In genomic region chr13:94098369-94099084, GRCm38 (mm10) we compare ENCODE assay signal across 9 mouse cellular contexts. TPM values are rescaled to one million over a fixed set of nuclear protein-coding genes. Genes with fewer than 3 reads are reported as not detected.
DNase-seq lines count a peak whose midpoint lies in the region; ATAC-seq and TF ChIP-seq lines count a peak whose summit lies in the region.
"Had no signal": no experiment of that assay in that cellular context is flagged by ENCODE, and none has a peak within 500 bp of the region (broad histone marks: within the 10 kb centered on the region; RNA-seq: fewer than 3 reads in every experiment).

No protein-coding gene starts in this region.

- H3K4me1 ChIP-seq in hindbrain, embryonic 13.5 days (replicated peaks): peaks cover 6% of the 10 kb centered on the region
- H3K4me1 ChIP-seq in hindbrain, embryonic 10.5 days (replicated peaks): peaks cover 23% of the 10 kb centered on the region
- peaks cover 3 to 13% of the 10 kb centered on the region in 2 experiments; a peak in 2 of 4 replicates for H3K4me1 ChIP-seq in CH12.LX (ENCODE audit: control insufficient read depth in 1 of 2, insufficient read depth in 2 of 2)

- in situ Hi-C loops in CH12.LX (cut with MboI; ENCODE audit: low pct_ligation_motif_present, low pct_unique_long_range_greater_than_20kb, low sequenced_read_pairs): no loop called here

- dilution Hi-C loops in CH12.LX (cut with MboI; ENCODE audit: extremely low pct_ligation_motif_present, extremely low pct_unique_long_range_greater_than_20kb, low sequenced_read_pairs): no loop called here

- no peak overlapping the region for H3K9ac ChIP-seq in hindbrain, embryonic 13.5 days
- H3K9ac ChIP-seq in CH12.LX (ENCODE audit: insufficient read depth, low read depth): no peak overlapping the region

- DNase-seq in hindbrain, embryonic 10.5 days (ENCODE audit: low spot score): no peak
- DNase-seq in CH12.LX (ENCODE audit: extremely low read depth): peak; percentile 75
- peak; percentile 60 for DNase-seq in c-Kit-positive CD71-negative TER-119-negative erythroid progenitor cells, embryonic 14.5 days (ENCODE audit: low read depth)
- no peak for DNase-seq in ovary, postnatal 10 days (ENCODE audit: low spot score)
- no peak for DNase-seq in gastrocnemius, postnatal 36 days
- no peak for DNase-seq in cerebellum, adult 18-20 months

- ATAC-seq in hindbrain, embryonic 13.5 days (ENCODE audit: low FRiP score): 0 out of 2 replicates have a peak, but pooled peaks have one; percentile 43

- TF ChIP-seq RAD21 in CH12.LX (IDR thresholded peaks at IDR 0.05; ENCODE audit: low read depth, low read length): no peak

- TF ChIP-seq POLR2A in CH12.LX (IDR thresholded peaks at IDR 0.05; ENCODE audit: low read depth, low read length): no peak

- H3K27ac ChIP-seq in hindbrain, embryonic 13.5 days: no peak overlapping the region
- no peak overlapping the region for H3K27ac ChIP-seq in hindbrain, embryonic 10.5 days
- no peak overlapping the region for H3K27ac ChIP-seq in CH12.LX (ENCODE audit: insufficient read depth, low read depth)
- H3K27ac ChIP-seq in macrophage: 0 out of 2 replicates have a peak overlapping the region, but pooled peaks have one; percentile 13
- H3K27ac ChIP-seq: embryonic facial prominence, embryonic 10.5 days had no signal

- no peak overlapping the region for H3K4me3 ChIP-seq in hindbrain, embryonic 13.5 days
- H3K4me3 ChIP-seq in hindbrain, embryonic 10.5 days: no peak overlapping the region
- H3K4me3 ChIP-seq in CH12.LX (replicated peaks in 1 of 3; ENCODE audit: low read depth in 2 of 3, low read length in 2 of 3, poor library complexity in 1 of 3): no peak overlapping the region
- no peak overlapping the region for H3K4me3 ChIP-seq in macrophage (ENCODE audit: inconsistent target)
- H3K4me3 ChIP-seq: embryonic facial prominence, embryonic 10.5 days had no signal

- intact Hi-C loops in gastrocnemius, postnatal 36 days (cut with DNase I): no loop called here

- peaks cover 14% of the 10 kb centered on the region; the same call in 1 of the 2 replicates for H3K27me3 ChIP-seq in hindbrain, embryonic 13.5 days
- 0 out of 2 replicates have a peak, but pooled peaks cover 5% of the 10 kb centered on the region for H3K27me3 ChIP-seq in hindbrain, embryonic 10.5 days (ENCODE audit: insufficient read depth, poor library complexity, severe bottlenecking)
- no peaks in the 10 kb centered on the region for H3K27me3 ChIP-seq in CH12.LX (replicated peaks)

- H3K79me2 ChIP-seq in CH12.LX (replicated peaks; ENCODE audit: control insufficient read depth, extremely low read depth, insufficient read depth, poor library complexity, severe bottlenecking) (no peaks in the 10 kb centered on the region), macrophage (ENCODE audit: inconsistent target) (no peaks in the 10 kb centered on the region)

- no peak overlapping the region for H3K4me2 ChIP-seq in hindbrain, embryonic 13.5 days
- H3K4me2 ChIP-seq in CH12.LX (ENCODE audit: insufficient read depth, low read depth, poor library complexity, severe bottlenecking): no peak overlapping the region

- no peaks in the 10 kb centered on the region for H3K9me3 ChIP-seq in hindbrain, embryonic 13.5 days
- no peaks in the 10 kb centered on the region for H3K9me3 ChIP-seq in hindbrain, embryonic 10.5 days
- H3K9me3 ChIP-seq in CH12.LX (replicated peaks; ENCODE audit: low read length): no peaks in the 10 kb centered on the region
- H3K9me3 ChIP-seq: embryonic facial prominence, embryonic 10.5 days had no signal

- TF ChIP-seq CTCF in CH12.LX (conservative IDR thresholded peaks at IDR 0.05 in 1 of 2, IDR thresholded peaks at IDR 0.05 in 1 of 2; ENCODE audit: low read depth in 2 of 2, low read length in 2 of 2): no peak

- H3K36me3 ChIP-seq in hindbrain, embryonic 13.5 days: no peaks in the 10 kb centered on the region
- H3K36me3 ChIP-seq in hindbrain, embryonic 10.5 days: no peaks in the 10 kb centered on the region
- H3K36me3 ChIP-seq in CH12.LX (replicated peaks in 1 of 2; ENCODE audit: control insufficient read depth in 1 of 2, insufficient read depth in 1 of 2, low read length in 1 of 2) (no peaks in the 10 kb centered on the region), macrophage (ENCODE audit: inconsistent target) (no peaks in the 10 kb centered on the region)
- H3K36me3 ChIP-seq: embryonic facial prominence, embryonic 10.5 days had no signal

- 66% methylated on average over 16 of the region's 16 CpGs for WGBS in hindbrain, embryonic 13.5 days
- WGBS in hindbrain, embryonic 10.5 days: 80% methylated on average over 16 of the region's 16 CpGs
- WGBS in macrophage (ENCODE audit: missing documents): 37% methylated on average over 16 of the region's 16 CpGs

- TF ChIP-seq EP300 in CH12.LX (IDR thresholded peaks at IDR 0.05; ENCODE audit: low read length): no peak

TF ChIP-seq in CH12.LX, 34 proteins besides CTCF, POLR2A, EP300 and RAD21:
- peak; percentile 57; the same call in 1 of the 2 replicates for TF ChIP-seq MXI1 (IDR thresholded peaks at IDR 0.05; ENCODE audit: low read depth, low read length)
- no peak for TF ChIP-seq SIN3A (IDR thresholded peaks at IDR 0.05; ENCODE audit: low read length)
- TF ChIP-seq SMC3 (IDR thresholded peaks at IDR 0.05; ENCODE audit: low read depth, low read length): no peak
- TF ChIP-seq RCOR1 (conservative IDR thresholded peaks at IDR 0.05; ENCODE audit: low read depth, low read length): no peak
- TF ChIP-seq MAX (IDR thresholded peaks at IDR 0.05; ENCODE audit: low read length): peak; percentile 96
- TF ChIP-seq KAT2A (IDR thresholded peaks at IDR 0.05; ENCODE audit: insufficient replicate concordance, low read length): no peak
- peak; percentile 95 for TF ChIP-seq MYC (IDR thresholded peaks at IDR 0.05; ENCODE audit: low read depth, low read length)
- no peak for TF ChIP-seq NRF1 (IDR thresholded peaks at IDR 0.05; ENCODE audit: low read depth, low read length)
- peak; percentile 97 for TF ChIP-seq BHLHE40 (IDR thresholded peaks at IDR 0.05; ENCODE audit: low read depth, low read length)
- TF ChIP-seq ETS1 (conservative IDR thresholded peaks at IDR 0.05; ENCODE audit: low read depth, low read length): peak; percentile 60

RNA-seq across cellular contexts. Expression of gene Lhfpl2, which starts 40.9 kb away (rescaled TPM):
- 17.6 and 18.4 TPM in 2 replicates for polyA plus RNA-seq in hindbrain, embryonic 13.5 days (2015; fragmentation: Nextera tagmentation; extraction: Ambion mirVana)
- polyA plus RNA-seq in hindbrain, embryonic 10.5 days (2016; fragmentation: Nextera tagmentation; extraction: Ambion mirVana): 19.7 and 20.9 TPM in 2 replicates
- not detected in 2 replicates for total RNA-seq in CH12.LX (2012; rRNA removed)
- not detected in 2 replicates for total RNA-seq in CH12.LX (2014; rRNA removed)
- not detected in 2 replicates for polyA plus RNA-seq in CH12.LX (2012; ENCODE audit: insufficient read length, low read depth)
- 100 to 1,000 TPM in 5 of 26 experiments, 10 to 100 TPM in 19, 1 to 10 TPM in 2; 4.9 to 310 (median 44.4) TPM for total RNA-seq in macrophage (2018; cell fraction: chromatin; rRNA removed)
- total RNA-seq in macrophage (2018; cell fraction: cytosol; rRNA removed): 100 to 1,000 TPM in 12 of 26 experiments, 10 to 100 TPM in 14; 36.5 to 198 (median 70.7) TPM
- total RNA-seq in macrophage (2018; cell fraction: nucleus; rRNA removed): 100 to 1,000 TPM in 11 of 26 experiments, 10 to 100 TPM in 15; 16.9 to 315 (median 82.9) TPM
- polyA plus RNA-seq in macrophage (2018): 110 to 144 TPM (median 137 TPM) in 3 replicates
- total RNA-seq in gastrocnemius, postnatal 36 days (2021): 1 to 10 TPM; 2.6 to 2.8 TPM

Comparison
In these comparisons a context has a peak if more than half of its experiments do, and no peak if none do; other contexts are left out.
1. DNase-seq: peak in CH12.LX (single experiment) and c-Kit-positive CD71-negative TER-119-negative erythroid progenitor cells, embryonic 14.5 days (single experiment); none in hindbrain, embryonic 10.5 days (single experiment), ovary, postnatal 10 days (single experiment), gastrocnemius, postnatal 36 days (0 of 2) and cerebellum, adult 18-20 months (0 of 2).
2. RNA of gene Lhfpl2, which starts 40.9 kb away (polyA plus RNA-seq): 110 to 144 TPM in macrophage, 19.7 to 20.9 TPM in hindbrain, embryonic 10.5 days and 17.6 to 18.4 TPM in hindbrain, embryonic 13.5 days; not detected in CH12.LX; every median in the first group is over 10 times any median in the second.